Mouse (Mus musculus) heart, embryonic 14.5 days (tissue): ENCODE measurements around the gene Ncor2. TPM values are rescaled to one million over a fixed set of nuclear protein-coding genes. Genes with fewer than 3 reads are reported as not detected.

Experiments
- ATAC-seq: fragments of 200-750 bp; cut with Nextera tagmentation; 2 replicates; pipeline ENCODE4 v1.8.0; 2017; ENCODE audit warnings: low read depth, moderate TSS enrichment; ENCODE audit not compliant: insufficient number of reproducible peaks, insufficient read depth, low FRiP score
- H3K27ac ChIP-seq, 2 experiments: fragments of 200-500 bp in 1 of 2; fragments of 300-500 bp in 1 of 2; sonication (generic) in 1 of 2; replicated peaks in 1 of 2; 2 replicates each; pipeline ENCODE4 v1.5.1; 2012 to 2014; ENCODE audit warnings: low read depth in 2 of 2, low read length in 2 of 2, control low read depth in 1 of 2, mild to moderate bottlenecking in 1 of 2, mixed read lengths in 1 of 2; ENCODE audit not compliant: control insufficient read depth in 1 of 2, insufficient read depth in 1 of 2
- H3K27me3 ChIP-seq: fragments of 300-500 bp; sonication (generic); 2 replicates; pipeline ENCODE4 v1.6.1; 2014; ENCODE audit warnings: mild to moderate bottlenecking, low read length, control low read depth; ENCODE audit not compliant: control insufficient read depth, insufficient read depth
- H3K36me3 ChIP-seq: fragments of 300-500 bp; sonication (generic); 2 replicates; pipeline ENCODE4 v1.6.1; 2014; ENCODE audit warnings: mild to moderate bottlenecking, control low read depth, low read length, mixed read lengths; ENCODE audit not compliant: control insufficient read depth, insufficient read depth
- H3K4me1 ChIP-seq, 2 experiments: fragments of 200-500 bp in 1 of 2; fragments of 300-500 bp in 1 of 2; sonication (generic) in 1 of 2; 2 replicates each; pipeline ENCODE4 v1.6.1; 2012 to 2014; ENCODE audit warnings: low read length in 2 of 2, control low read depth in 1 of 2, mixed read lengths in 1 of 2; ENCODE audit not compliant: control insufficient read depth in 2 of 2, insufficient read depth in 2 of 2
- H3K4me2 ChIP-seq: fragments of 300-500 bp; sonication (generic); 2 replicates; pipeline ENCODE4 v1.6.1; 2014; ENCODE audit warnings: mild to moderate bottlenecking, low read length
- H3K4me3 ChIP-seq, 2 experiments: fragments of 200-500 bp in 1 of 2; fragments of 300-500 bp in 1 of 2; sonication (generic) in 1 of 2; 2 replicates each; pipeline ENCODE4 v1.5.1; 2012 to 2014; ENCODE audit warnings: low read length in 2 of 2, mild to moderate bottlenecking in 2 of 2, control low read depth in 1 of 2, low read depth in 1 of 2, moderate library complexity in 1 of 2; ENCODE audit not compliant: control insufficient read depth in 1 of 2, insufficient read depth in 1 of 2
- H3K9ac ChIP-seq: fragments of 300-500 bp; sonication (generic); 2 replicates; pipeline ENCODE4 v1.6.1; 2014; ENCODE audit warnings: mild to moderate bottlenecking, low read length
- H3K9me3 ChIP-seq: fragments of 300-500 bp; sonication (generic); 2 replicates; pipeline ENCODE4 v1.6.1; 2016; ENCODE audit warnings: low read length, control low read depth; ENCODE audit not compliant: control insufficient read depth
- WGBS: fragments of 180-500 bp; shearing (Covaris S2); extraction: QIAGEN DNeasy Blood & Tissue Kit; methylation state at CpG from one replicate; pipeline ENCODE4 v1.1.7; 2014; 5-methylcytosine and 5-hydroxymethylcytosine counted together
- polyA plus RNA-seq: library from polyadenylated mRNA; unstranded; fragments of >200 nt; fragmentation: Nextera tagmentation; extraction: Ambion mirVana; gene quantifications from 2 replicates; pipeline ENCODE4 v1.2.1, GENCODE M21; 2014

Ncor2 gene
- polyA plus RNA-seq, 1 experiment from 2014 or later = 17.6 TPM

- Histone ChIP-seq H3K4me3 (no peak overlapping the region), H3K36me3 (peaks cover 38% of the 10 kb centered on the region), H3K9me3 (no peaks in the 10 kb centered on the region), H3K4me1 (peaks cover 49 to 66% of the 10 kb centered on the region in 2 experiments), H3K27ac (0 out of 4 replicates have a peak overlapping the region, but pooled peaks of 1 of the 2 experiments have one; percentile 14), H3K27me3 (no peaks in the 10 kb centered on the region), H3K9ac (no peak overlapping the region; the same call in 1 of the 2 replicates), H3K4me2 (no peak overlapping the region)
- ATAC-seq = no peak
- 85% methylated on average over 8 of the region's 8 CpGs for WGBS
Measured at GRCm38 (mm10) chr5:125073896-125074295, 105.1 kb downstream of the Ncor2 start.

GRCm38 (mm10) chr5:125073335-125073734 lies 105.7 kb downstream of the Ncor2 start:
- H3K4me1 ChIP-seq = peaks cover 50 to 72% of the 10 kb centered on the region in 2 experiments
- H3K27ac ChIP-seq = 0 out of 4 replicates have a peak overlapping the region, but pooled peaks of 1 of the 2 experiments have one; percentile 14
- H3K9me3 ChIP-seq = no peaks in the 10 kb centered on the region
- 62% methylated on average over 4 of the region's 4 CpGs for WGBS
- ATAC-seq = no peak
- no peak overlapping the region for H3K9ac ChIP-seq
- no peaks in the 10 kb centered on the region for H3K27me3 ChIP-seq
- H3K4me3 ChIP-seq = no peak overlapping the region
- H3K36me3 ChIP-seq = peaks cover 38% of the 10 kb centered on the region
- H3K4me2 ChIP-seq = no peak overlapping the region

DNA sequence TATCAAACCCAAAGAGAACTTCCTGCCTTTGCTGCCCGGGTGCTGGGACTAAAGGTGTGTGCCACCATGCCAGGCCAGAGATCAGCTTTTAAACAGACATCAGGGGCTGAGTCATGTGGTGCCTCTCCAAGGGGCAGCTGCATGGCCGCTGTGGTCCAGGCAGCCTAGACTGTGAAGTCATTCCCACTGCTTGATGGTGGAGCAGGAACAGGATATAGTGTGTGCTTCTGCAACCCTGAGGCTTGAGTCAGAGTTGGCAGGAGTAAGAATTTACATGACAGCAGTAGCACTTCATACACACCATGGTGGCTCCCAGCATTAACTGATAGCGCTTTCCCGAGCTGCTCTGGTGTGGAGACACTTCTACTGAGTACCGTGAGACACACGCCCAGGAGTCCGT lies 106.6 kb downstream of the Ncor2 start:
- H3K36me3 ChIP-seq = peaks cover 37% of the 10 kb centered on the region
- H3K4me1 ChIP-seq = peaks cover 52 to 78% of the 10 kb centered on the region in 2 experiments
- H3K4me2 ChIP-seq = no peak overlapping the region
- ATAC-seq = no peak
- no peak overlapping the region for H3K4me3 ChIP-seq
- WGBS = 48% methylated on average over 7 of the region's 7 CpGs
- H3K9ac ChIP-seq = no peak overlapping the region
- no peaks in the 10 kb centered on the region for H3K27me3 ChIP-seq
- H3K9me3 ChIP-seq = no peaks in the 10 kb centered on the region
- peak overlapping the region; percentile 30 to 49; a peak in 3 of 4 replicates for H3K27ac ChIP-seq

DNA sequence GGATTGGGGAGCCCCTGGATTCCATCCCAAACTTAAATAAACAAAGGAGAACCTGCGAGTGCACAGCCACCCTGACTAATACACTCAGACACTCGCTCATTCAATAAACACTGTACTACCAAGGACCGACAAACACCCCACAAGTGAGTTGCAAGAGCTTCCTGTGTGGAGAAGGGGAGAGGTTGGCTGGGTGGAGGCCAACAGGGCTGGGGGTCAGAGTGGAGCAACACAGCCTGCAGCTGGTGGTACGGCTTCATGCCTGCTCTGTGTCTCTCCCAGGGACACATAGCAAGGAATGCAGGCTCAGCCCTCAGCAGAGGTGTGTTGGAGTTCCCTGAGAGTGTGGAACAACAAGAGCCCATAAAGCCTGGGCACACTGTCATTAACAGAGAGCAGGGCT lies 107.1 kb downstream of the Ncor2 start:
- no peaks in the 10 kb centered on the region for H3K9me3 ChIP-seq
- H3K4me1 ChIP-seq = peaks cover 52 to 77% of the 10 kb centered on the region in 2 experiments
- ATAC-seq = no peak
- H3K4me2 ChIP-seq = no peak overlapping the region
- H3K27me3 ChIP-seq = no peaks in the 10 kb centered on the region
- peaks cover 34% of the 10 kb centered on the region for H3K36me3 ChIP-seq
- H3K27ac ChIP-seq = peak overlapping the region; percentile 30 to 49; a peak in 3 of 4 replicates
- WGBS = 54% methylated on average over 4 of the region's 4 CpGs
- no peak overlapping the region for H3K4me3 ChIP-seq
- H3K9ac ChIP-seq = peak overlapping the region; percentile 30; the same call in 1 of the 2 replicates

- H3K4me2 ChIP-seq = peak overlapping the region; percentile 31; the same call in 1 of the 2 replicates
- no peak overlapping the region for H3K4me3 ChIP-seq
- peaks cover 46 to 64% of the 10 kb centered on the region in 2 experiments for H3K4me1 ChIP-seq
- no peak overlapping the region for H3K9ac ChIP-seq
- no peaks in the 10 kb centered on the region for H3K9me3 ChIP-seq
- peak overlapping the region; percentile 18 to 69; a peak in 3 of 4 replicates for H3K27ac ChIP-seq
- no peaks in the 10 kb centered on the region for H3K27me3 ChIP-seq
- peak; percentile 44; the same call in 1 of the 2 replicates for ATAC-seq
- peaks cover 43% of the 10 kb centered on the region for H3K36me3 ChIP-seq
- WGBS = 40% methylated on average over 2 of the region's 2 CpGs
Measured at GRCm38 (mm10) chr5:125070399-125070798, 108.6 kb downstream of the Ncor2 start.

DNA sequence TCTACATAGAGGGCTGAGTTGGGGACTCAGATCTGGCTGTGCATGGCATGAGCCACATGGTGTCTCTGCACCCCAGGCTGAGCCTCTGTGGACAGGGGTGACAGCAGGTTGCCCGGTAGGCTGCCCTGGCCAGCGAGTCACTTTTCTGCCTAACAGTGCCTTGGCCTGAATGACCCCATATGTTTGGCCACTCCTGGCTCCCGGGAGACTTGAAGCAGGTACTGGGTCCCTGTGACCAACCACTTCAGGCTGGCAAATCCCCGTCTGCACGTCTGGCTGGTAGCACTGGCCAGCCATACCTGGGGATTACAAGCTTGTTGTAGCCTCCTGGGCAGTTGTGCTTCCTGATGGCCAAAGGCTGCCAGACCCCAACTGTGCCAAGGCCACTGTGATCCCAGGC lies 109.1 kb downstream of the Ncor2 start:
- Histone ChIP-seq H3K4me3 (no peak overlapping the region), H3K36me3 (peaks cover 48% of the 10 kb centered on the region), H3K9me3 (no peaks in the 10 kb centered on the region), H3K27ac (peak overlapping the region; percentile 18 to 69; a peak in 3 of 4 replicates), H3K27me3 (no peaks in the 10 kb centered on the region), H3K9ac (no peak overlapping the region), H3K4me2 (peak overlapping the region; percentile 31; the same call in 1 of the 2 replicates), H3K4me1 (peaks cover 46 to 64% of the 10 kb centered on the region in 2 experiments)
- 75% methylated on average over 5 of the region's 5 CpGs for WGBS
- no peak for ATAC-seq

DNA sequence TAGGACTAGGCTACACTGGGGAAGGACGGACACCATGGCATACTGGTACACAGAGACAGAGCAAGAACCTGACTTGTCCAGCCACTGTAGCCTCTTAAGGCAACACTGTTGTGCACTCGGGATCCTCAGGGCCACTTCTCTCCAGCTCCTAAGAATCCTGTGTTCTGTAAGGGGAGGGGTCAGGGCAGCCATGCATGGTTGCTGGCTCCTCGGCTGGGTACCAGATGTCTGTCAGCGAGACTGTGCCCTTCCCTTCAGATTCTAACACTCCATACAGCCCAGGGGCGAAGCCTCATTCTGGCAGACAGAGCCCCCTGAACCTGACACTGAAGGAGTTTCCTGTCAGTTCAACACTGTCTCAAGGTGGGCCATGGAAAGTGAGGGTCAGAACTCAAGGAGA lies 109.6 kb downstream of the Ncor2 start:
- no peak overlapping the region for H3K9ac ChIP-seq

More for the DNA sequence above, 109.6 kb downstream of the Ncor2 start:
- Histone ChIP-seq H3K27ac (peak overlapping the region in 1 of 2 experiments; percentile 69; a peak in 1 of 4 replicates), H3K36me3 (peaks cover 52% of the 10 kb centered on the region), H3K27me3 (no peaks in the 10 kb centered on the region), H3K4me2 (no peak overlapping the region), H3K4me1 (peaks cover 46 to 64% of the 10 kb centered on the region in 2 experiments), H3K4me3 (no peak overlapping the region), H3K9me3 (no peaks in the 10 kb centered on the region)
- ATAC-seq = no peak
- 74% methylated on average over 5 of the region's 5 CpGs for WGBS
